Mouse (Mus musculus) cortical plate, adult 2 months (tissue): ENCODE data around the gene Sncb. TPM values are rescaled to one million over a fixed set of nuclear protein-coding genes. Genes with fewer than 3 reads are reported as not detected.

Experiments used
- H3K27ac ChIP-seq: fragments of 200-500 bp; 2 replicates; pipeline ENCODE4 v1.5.1; 2012; ENCODE audit warnings: low read length, control low read depth, inconsistent platforms; ENCODE audit not compliant: insufficient read depth
- H3K4me1 ChIP-seq: fragments of 200-500 bp; 2 replicates; pipeline ENCODE4 v1.6.1; 2011; ENCODE audit warnings: low read length; ENCODE audit not compliant: control insufficient read depth, insufficient read depth
- H3K4me3 ChIP-seq: fragments of 200-500 bp; 2 replicates; pipeline ENCODE4 v1.5.1; 2011; ENCODE audit warnings: mild to moderate bottlenecking, low read length, control low read depth; ENCODE audit not compliant: insufficient read depth
- CTCF ChIP-seq: fragments of 200-500 bp; IDR thresholded peaks from 2 replicates; pipeline ENCODE4 v1.5.1; 2011; ENCODE audit warnings: mild to moderate bottlenecking, control low read depth, low read length; ENCODE audit not compliant: insufficient read depth; ENCODE audit errors: extremely low read depth
- POLR2A ChIP-seq: fragments of 200-500 bp; IDR thresholded peaks from 2 replicates; pipeline ENCODE4 v1.6.1; 2011; ENCODE audit warnings: mild to moderate bottlenecking, low read length, control low read depth; ENCODE audit not compliant: insufficient read depth; ENCODE audit errors: extremely low read depth
- polyA plus RNA-seq: library from polyadenylated mRNA; depleted of rRNA; stranded (reverse); fragments of >200 nt; gene quantifications from 2 replicates; pipeline ENCODE4 v1.2.3, GENCODE M21; 2012; rRNA removed

Gene Sncb
- polyA plus RNA-seq, 1 experiment, result 734 TPM

GRCm38 (mm10) chr13:54723143-54723542 lies 43.3 kb downstream of the Sncb start:
- H3K27ac ChIP-seq, result no peak overlapping the region
- H3K4me3 ChIP-seq, result no peak overlapping the region
- TF ChIP-seq POLR2A (no peak), CTCF (no peak)
- H3K4me1 ChIP-seq, result no peaks in the 10 kb centered on the region

GRCm38 (mm10) chr13:54716916-54717315 lies 49.5 kb downstream of the Sncb start:
- TF ChIP-seq CTCF (peak; percentile 59), POLR2A (no peak)
- Histone ChIP-seq H3K4me3 (no peak overlapping the region), H3K4me1 (no peaks in the 10 kb centered on the region), H3K27ac (no peak overlapping the region)

GRCm38 (mm10) chr13:54714996-54715395 lies 51.4 kb downstream of the Sncb start:
- no peaks in the 10 kb centered on the region for H3K4me1 ChIP-seq
- no peak overlapping the region for H3K4me3 ChIP-seq
- no peak overlapping the region for H3K27ac ChIP-seq
- TF ChIP-seq CTCF (no peak), POLR2A (no peak)

GRCm38 (mm10) chr13:54714393-54714792 lies 52.0 kb downstream of the Sncb start:
- Histone ChIP-seq H3K4me1 (no peaks in the 10 kb centered on the region), H3K27ac (no peak overlapping the region), H3K4me3 (no peak overlapping the region)
- TF ChIP-seq CTCF (peak; percentile 42), POLR2A (no peak)

- Histone ChIP-seq H3K27ac (no peak overlapping the region), H3K4me1 (no peaks in the 10 kb centered on the region), H3K4me3 (no peak overlapping the region)
- TF ChIP-seq CTCF (no peak), POLR2A (no peak)
These were observed 55.5 kb downstream of the Sncb start for GRCm38 (mm10) chr13:54710866-54711265.

Other genes with a start within 250 kb of the Sncb start
- gene 4833439L19Rik, start 201.2 kb downstream of the Sncb start, polyA plus RNA-seq, result 173 and 181 TPM in 2 replicates
- gene Arl10, start 191.6 kb downstream of the Sncb start, polyA plus RNA-seq, result 20.1 and 20.4 TPM in 2 replicates
- gene Nop16, start 176.5 kb downstream of the Sncb start, polyA plus RNA-seq, result 25.4 and 26.0 TPM in 2 replicates
- 238 and 245 TPM in 2 replicates for gene Higd2a, start 176.4 kb downstream of the Sncb start, polyA plus RNA-seq
- gene Cltb, start 155.3 kb downstream of the Sncb start, polyA plus RNA-seq, result 284 and 289 TPM in 2 replicates
- gene Faf2, start 144.8 kb downstream of the Sncb start, polyA plus RNA-seq, result 30.7 and 34.6 TPM in 2 replicates
- gene Rnf44, start 72.7 kb downstream of the Sncb start, polyA plus RNA-seq, result 129 and 131 TPM in 2 replicates
- gene Cdhr2, start 65.1 kb downstream of the Sncb start, polyA plus RNA-seq, result 0.25 and 0.29 TPM in 2 replicates
- 57.2 and 62.1 TPM in 2 replicates for gene Gprin1, start 16.7 kb downstream of the Sncb start, polyA plus RNA-seq
- gene Eif4e1b, start 17.4 kb upstream of the Sncb start, polyA plus RNA-seq, result not detected in 2 replicates
- gene Tspan17, start 22.8 kb upstream of the Sncb start, polyA plus RNA-seq, result 75.7 and 78.9 TPM in 2 replicates
- 62.2 and 66.0 TPM in 2 replicates for gene Unc5a, start 182.8 kb upstream of the Sncb start, polyA plus RNA-seq